Mouse (Mus musculus): Measurements from ENCODE around the gene Ccdc182. TPM values are rescaled to one million over a fixed set of nuclear protein-coding genes. Genes with fewer than 3 reads are reported as not detected.

Ccdc182 gene
- polyA plus RNA-seq, 1 experiment, result not detected

DNA sequence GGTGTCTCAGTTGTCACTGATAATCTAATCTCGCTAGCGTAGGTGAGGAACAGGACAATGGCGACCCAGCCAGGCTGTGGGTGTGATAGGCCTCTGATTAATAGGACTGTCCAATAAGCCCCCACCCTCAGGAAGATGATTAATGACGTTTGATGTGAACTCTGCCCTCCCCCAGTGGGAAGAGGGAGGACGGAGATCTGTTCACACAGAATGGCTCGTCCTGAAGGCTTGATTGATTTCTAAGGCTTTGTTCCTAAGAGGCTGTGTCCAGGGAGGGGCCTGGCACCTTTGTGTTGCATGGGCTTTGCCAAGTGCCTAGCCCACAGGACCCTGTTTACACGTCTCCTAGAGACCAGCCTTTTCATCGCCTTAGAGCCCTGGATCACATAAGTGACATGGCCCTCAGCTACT is 13.4 kb upstream of the Ccdc182 start:
- Histone ChIP-seq H3K4me3 (ENCODE audit: extremely low read depth, insufficient read depth, insufficient read length) (no peak overlapping the region), H3K27ac (ENCODE audit: insufficient read depth, low read length) (no peak overlapping the region), H3K36me3 (ENCODE audit: control insufficient read depth, insufficient read depth, low read length) (no peaks in the 10 kb centered on the region), H3K4me1 (ENCODE audit: control insufficient read depth, insufficient read depth, insufficient read length) (no peaks in the 10 kb centered on the region), H3K27me3 (ENCODE audit: control insufficient read depth, insufficient read depth, low read length) (no peaks in the 10 kb centered on the region)
- 86% methylated on average over 8 of the region's 8 CpGs for WGBS
- no peak for DNase-seq (ENCODE audit: low read depth in 1 of 2, low spot score in 2 of 2)
- TF ChIP-seq CTCF (IDR thresholded peaks at IDR 0.05; ENCODE audit: extremely low read depth, insufficient read depth, insufficient read length, insufficient replicate concordance) (no peak), POLR2A (IDR thresholded peaks at IDR 0.05; ENCODE audit: low read depth, low read length) (no peak)

DNA sequence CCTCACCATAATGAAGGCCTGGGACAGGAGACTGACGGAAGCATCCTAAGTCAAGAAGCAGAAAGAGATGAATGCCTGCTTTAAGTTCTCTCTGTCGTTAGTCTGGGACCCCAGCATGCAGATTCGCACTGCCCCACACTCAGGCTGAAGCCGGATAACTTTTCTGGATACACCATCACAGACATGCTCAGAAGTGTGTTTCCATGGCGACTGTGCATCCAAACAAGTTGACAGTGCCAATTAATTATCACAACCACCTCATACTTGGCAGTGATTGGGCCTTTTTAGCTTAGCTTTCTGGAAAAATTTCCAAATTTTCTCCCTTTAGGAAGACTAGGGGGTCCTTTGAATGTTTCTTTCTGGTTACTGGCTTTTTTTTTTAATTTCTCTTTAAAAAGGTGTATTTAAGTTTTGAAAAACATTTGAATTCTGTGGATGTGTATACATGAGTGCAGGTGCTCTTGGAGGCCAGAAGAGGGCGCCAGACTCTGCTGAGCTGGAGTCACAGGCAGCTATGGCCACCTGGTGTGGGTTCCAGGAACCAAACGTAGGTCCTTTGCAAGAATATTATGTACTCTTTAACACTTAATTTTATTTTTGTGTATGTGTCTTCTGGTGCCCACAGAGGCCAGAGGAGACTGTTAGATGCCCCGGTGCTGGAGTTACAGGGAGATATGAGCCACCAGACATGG is 12.3 kb upstream of the Ccdc182 start:
- no peaks in the 10 kb centered on the region for H3K36me3 ChIP-seq (ENCODE audit: control insufficient read depth, insufficient read depth, low read length)
- H3K27me3 ChIP-seq (ENCODE audit: control insufficient read depth, insufficient read depth, low read length), result no peaks in the 10 kb centered on the region
- no peaks in the 10 kb centered on the region for H3K4me1 ChIP-seq (ENCODE audit: control insufficient read depth, insufficient read depth, insufficient read length)
- no peak for DNase-seq (ENCODE audit: low read depth in 1 of 2, low spot score in 2 of 2)
- TF ChIP-seq CTCF (IDR thresholded peaks at IDR 0.05; ENCODE audit: extremely low read depth, insufficient read depth, insufficient read length, insufficient replicate concordance) (peak; percentile 29; the same call in 1 of the 2 replicates), POLR2A (IDR thresholded peaks at IDR 0.05; ENCODE audit: low read depth, low read length) (no peak)
- 78% methylated on average over 8 of the region's 8 CpGs for WGBS
- no peak overlapping the region for H3K4me3 ChIP-seq (ENCODE audit: extremely low read depth, insufficient read depth, insufficient read length)
- no peak overlapping the region for H3K27ac ChIP-seq (ENCODE audit: insufficient read depth, low read length)

GRCm38 (mm10) chr11:88282516-88282915 is 11.3 kb upstream of the Ccdc182 start:
- 94% methylated on average over 2 of the region's 2 CpGs for WGBS
- Histone ChIP-seq H3K27ac (ENCODE audit: insufficient read depth, low read length) (no peak overlapping the region), H3K4me1 (ENCODE audit: control insufficient read depth, insufficient read depth, insufficient read length) (no peaks in the 10 kb centered on the region), H3K27me3 (ENCODE audit: control insufficient read depth, insufficient read depth, low read length) (no peaks in the 10 kb centered on the region), H3K4me3 (ENCODE audit: extremely low read depth, insufficient read depth, insufficient read length) (no peak overlapping the region), H3K36me3 (ENCODE audit: control insufficient read depth, insufficient read depth, low read length) (no peaks in the 10 kb centered on the region)
- no peak for TF ChIP-seq CTCF (IDR thresholded peaks at IDR 0.05; ENCODE audit: extremely low read depth, insufficient read depth, insufficient read length, insufficient replicate concordance)
- DNase-seq (ENCODE audit: low read depth in 1 of 2, low spot score in 2 of 2), result no peak

GRCm38 (mm10) chr11:88286019-88286418 is 7.8 kb upstream of the Ccdc182 start:
- Histone ChIP-seq H3K4me3 (ENCODE audit: extremely low read depth, insufficient read depth, insufficient read length) (no peak overlapping the region), H3K27ac (ENCODE audit: insufficient read depth, low read length) (no peak overlapping the region), H3K4me1 (ENCODE audit: control insufficient read depth, insufficient read depth, insufficient read length) (no peaks in the 10 kb centered on the region), H3K27me3 (ENCODE audit: control insufficient read depth, insufficient read depth, low read length) (no peaks in the 10 kb centered on the region), H3K36me3 (ENCODE audit: control insufficient read depth, insufficient read depth, low read length) (no peaks in the 10 kb centered on the region)
- no peak for DNase-seq (ENCODE audit: low read depth in 1 of 2, low spot score in 2 of 2)
- WGBS, result 78% methylated on average over 8 of the region's 8 CpGs
- TF ChIP-seq CTCF (IDR thresholded peaks at IDR 0.05; ENCODE audit: extremely low read depth, insufficient read depth, insufficient read length, insufficient replicate concordance) (no peak), POLR2A (IDR thresholded peaks at IDR 0.05; ENCODE audit: low read depth, low read length) (no peak)

- H3K4me3 ChIP-seq (ENCODE audit: extremely low read depth, insufficient read depth, insufficient read length), result no peak overlapping the region
- no peaks in the 10 kb centered on the region for H3K36me3 ChIP-seq (ENCODE audit: control insufficient read depth, insufficient read depth, low read length)
- no peak overlapping the region for H3K27ac ChIP-seq (ENCODE audit: insufficient read depth, low read length)
- DNase-seq (ENCODE audit: low read depth in 1 of 2, low spot score in 2 of 2), result no peak
- H3K27me3 ChIP-seq (ENCODE audit: control insufficient read depth, insufficient read depth, low read length), result no peaks in the 10 kb centered on the region
- no peaks in the 10 kb centered on the region for H3K4me1 ChIP-seq (ENCODE audit: control insufficient read depth, insufficient read depth, insufficient read length)
- TF ChIP-seq POLR2A (IDR thresholded peaks at IDR 0.05; ENCODE audit: low read depth, low read length), result no peak
- no peak for TF ChIP-seq CTCF (IDR thresholded peaks at IDR 0.05; ENCODE audit: extremely low read depth, insufficient read depth, insufficient read length, insufficient replicate concordance)
- 43% methylated on average over 11 of the region's 11 CpGs for WGBS
These were observed 5.5 kb upstream of the Ccdc182 start for GRCm38 (mm10) chr11:88288400-88288799.

DNA sequence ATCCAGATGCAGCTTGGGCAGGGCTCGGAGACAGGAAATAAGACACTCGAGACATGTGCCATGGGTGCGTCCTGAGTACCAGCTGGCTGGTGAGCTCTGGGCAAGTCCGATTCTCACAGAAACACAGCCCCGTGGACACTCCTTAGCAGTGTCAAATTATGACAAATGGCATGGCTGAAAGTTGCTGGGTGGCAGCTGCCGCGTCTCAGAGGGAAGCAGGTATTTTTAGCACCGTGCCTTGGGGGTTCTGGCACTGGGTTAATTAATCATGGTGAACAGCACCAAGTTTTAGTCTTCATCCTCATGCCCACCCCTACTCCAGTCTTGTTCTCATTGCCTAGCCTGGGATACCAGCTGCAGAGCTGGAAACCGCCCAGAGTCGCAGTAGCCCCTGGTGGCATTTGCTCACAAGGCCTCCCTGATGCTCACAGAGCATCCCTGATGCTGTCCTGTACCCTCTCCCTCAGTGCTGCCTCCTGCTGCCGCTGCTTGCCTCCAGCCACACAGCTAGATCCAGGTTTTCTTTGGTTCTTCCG is 5.0 kb upstream of the Ccdc182 start:
- TF ChIP-seq CTCF (IDR thresholded peaks at IDR 0.05; ENCODE audit: extremely low read depth, insufficient read depth, insufficient read length, insufficient replicate concordance), result no peak
- TF ChIP-seq POLR2A (IDR thresholded peaks at IDR 0.05; ENCODE audit: low read depth, low read length), result no peak
- WGBS, result 22% methylated on average over 12 of the region's 12 CpGs
- Histone ChIP-seq H3K4me1 (ENCODE audit: control insufficient read depth, insufficient read depth, insufficient read length) (no peaks in the 10 kb centered on the region), H3K27me3 (ENCODE audit: control insufficient read depth, insufficient read depth, low read length) (no peaks in the 10 kb centered on the region), H3K4me3 (ENCODE audit: extremely low read depth, insufficient read depth, insufficient read length) (no peak overlapping the region), H3K27ac (ENCODE audit: insufficient read depth, low read length) (no peak overlapping the region), H3K36me3 (ENCODE audit: control insufficient read depth, insufficient read depth, low read length) (no peaks in the 10 kb centered on the region)
- DNase-seq (ENCODE audit: low read depth in 1 of 2, low spot score in 2 of 2), result no peak

- WGBS, result 76% methylated on average over 4 of the region's 4 CpGs
- no peak for DNase-seq (ENCODE audit: low read depth in 1 of 2, low spot score in 2 of 2)
- Histone ChIP-seq H3K4me1 (ENCODE audit: control insufficient read depth, insufficient read depth, insufficient read length) (peaks cover 3% of the 10 kb centered on the region; the same call in 1 of the 2 replicates), H3K27me3 (ENCODE audit: control insufficient read depth, insufficient read depth, low read length) (0 out of 2 replicates have a peak, but pooled peaks cover 2% of the 10 kb centered on the region), H3K27ac (ENCODE audit: insufficient read depth, low read length) (no peak overlapping the region), H3K36me3 (ENCODE audit: control insufficient read depth, insufficient read depth, low read length) (no peaks in the 10 kb centered on the region), H3K4me3 (ENCODE audit: extremely low read depth, insufficient read depth, insufficient read length) (no peak overlapping the region)
- TF ChIP-seq POLR2A (IDR thresholded peaks at IDR 0.05; ENCODE audit: low read depth, low read length) (no peak), CTCF (IDR thresholded peaks at IDR 0.05; ENCODE audit: extremely low read depth, insufficient read depth, insufficient read length, insufficient replicate concordance) (no peak)
These were observed 2.6 kb upstream of the Ccdc182 start for GRCm38 (mm10) chr11:88291245-88291644.
